Mouse (Mus musculus) cerebellum, adult 2 months (tissue): ENCODE data around the gene Sox15. TPM values are rescaled to one million over a fixed set of nuclear protein-coding genes. Genes with fewer than 3 reads are reported as not detected.
"Not testable (repeated sequence)": the region's sequence is repeated elsewhere in the genome, so short reads cannot be mapped to it uniquely, and the experiment has no call there.

ENCODE experiments used
- DNase-seq, 2 experiments: peaks; one replicate each; pipeline ENCODE4 v3.0.0; 2021
- H3K27ac ChIP-seq: fragments of 200-500 bp; 2 replicates; pipeline ENCODE4 v1.5.1; 2012; ENCODE audit warnings: low read length, control low read depth, inconsistent platforms; ENCODE audit not compliant: insufficient read depth
- H3K27me3 ChIP-seq: fragments of 200-500 bp; 2 replicates; pipeline ENCODE4 v1.6.1; 2012; ENCODE audit warnings: inconsistent platforms, mild to moderate bottlenecking, low read length, moderate library complexity; ENCODE audit not compliant: control insufficient read depth, insufficient read depth
- H3K4me1 ChIP-seq: fragments of 200-500 bp; 2 replicates; pipeline ENCODE4 v1.6.1; 2011; ENCODE audit warnings: low read length; ENCODE audit not compliant: control insufficient read depth, insufficient read depth
- H3K4me3 ChIP-seq: fragments of 200-500 bp; replicated peaks from 2 replicates; pipeline ENCODE3; 2011; ENCODE audit warnings: mild to moderate bottlenecking, low read depth, low read length, control low read depth; ENCODE audit not compliant: insufficient read depth
- CTCF ChIP-seq: fragments of 200-500 bp; IDR thresholded peaks from 2 replicates; pipeline ENCODE4 v1.5.1; 2011; ENCODE audit warnings: low read depth, mild to moderate bottlenecking, control low read depth, low read length, moderate library complexity, borderline replicate concordance; ENCODE audit not compliant: insufficient read depth
- POLR2A ChIP-seq: fragments of 200-500 bp; IDR thresholded peaks from 2 replicates; pipeline ENCODE4 v1.6.1; 2011; ENCODE audit warnings: low read length, control low read depth, borderline replicate concordance; ENCODE audit not compliant: insufficient read depth
- WGBS: fragments of 180-500 bp; shearing (Covaris S2); methylation state at CpG from one replicate; pipeline ENCODE4 v1.1.7; 2018; 5-methylcytosine and 5-hydroxymethylcytosine counted together
- polyA plus RNA-seq: library from polyadenylated mRNA; depleted of rRNA; stranded (reverse); fragments of >200 nt; gene quantifications from 2 replicates; pipeline ENCODE4 v1.2.3, GENCODE M21; 2012

The Sox15 gene
- polyA plus RNA-seq, 1 experiment, result not detected

GRCm38 (mm10) chr11:69616781-69617180, 38.3 kb upstream of the Sox15 start:
- Histone ChIP-seq H3K27me3 (no peaks in the 10 kb centered on the region), H3K4me1 (0 out of 2 replicates have a peak, but pooled peaks cover 3% of the 10 kb centered on the region), H3K27ac (no peak overlapping the region), H3K4me3 (no peak overlapping the region)
- no peak for DNase-seq
- no peak for TF ChIP-seq CTCF
- WGBS, result 39% methylated on average over 10 of the region's 10 CpGs

GRCm38 (mm10) chr11:69617805-69618204, 37.3 kb upstream of the Sox15 start, which contains the start of gene Shbg:
Shbg (minus strand) TSS chr11:69617905.
- H3K27ac ChIP-seq, result no peak within 1 kb of the TSS
- H3K27me3 ChIP-seq, result no peaks in the 10 kb centered on the region
- DNase-seq, result no peak
- no peak within 1 kb of the TSS for H3K4me3 ChIP-seq
- TF ChIP-seq POLR2A (no peak), CTCF (no peak)
- WGBS, result 72% methylated on average over 5 of the region's 5 CpGs
- 0 out of 2 replicates have a peak, but pooled peaks cover 3% of the 10 kb centered on the region for H3K4me1 ChIP-seq

GRCm38 (mm10) chr11:69620394-69621081, 34.6 kb upstream of the Sox15 start:
- Histone ChIP-seq H3K27me3 (no peaks in the 10 kb centered on the region), H3K4me1 (peaks cover 9% of the 10 kb centered on the region; the same call in 1 of the 2 replicates), H3K4me3 (no peak overlapping the region), H3K27ac (no peak overlapping the region)
- TF ChIP-seq POLR2A (no peak), CTCF (no peak)
- no peak for DNase-seq
- WGBS, result 88% methylated on average over 7 of the region's 7 CpGs

- peak within 1 kb of the TSS; percentile 97 for H3K4me3 ChIP-seq
- under 1% methylated on average over 20 of the region's 20 CpGs for WGBS
- H3K27me3 ChIP-seq, result no peaks in the 10 kb centered on the region
- no peak for TF ChIP-seq CTCF
- TF ChIP-seq POLR2A, result peak; percentile 56; the same call in 1 of the 2 replicates
- DNase-seq, result peak; percentile 72 to 75
- peaks cover 9% of the 10 kb centered on the region; the same call in 1 of the 2 replicates for H3K4me1 ChIP-seq
- H3K27ac ChIP-seq, result peak within 1 kb of the TSS; percentile 77
These were observed 33.4 kb upstream of the Sox15 start, which contains the start of gene Sat2 for GRCm38 (mm10) chr11:69621571-69622268. Sat2 (plus strand) TSS chr11:69622024.

- no peaks in the 10 kb centered on the region for H3K27me3 ChIP-seq
- DNase-seq, result peak; percentile 63 to 74
- 3% methylated on average over 6 of the region's 6 CpGs for WGBS
- peak overlapping the region; percentile 77 for H3K27ac ChIP-seq
- H3K4me3 ChIP-seq, result peak overlapping the region; percentile 97
- H3K4me1 ChIP-seq, result peaks cover 9% of the 10 kb centered on the region; the same call in 1 of the 2 replicates
- TF ChIP-seq POLR2A (no peak), CTCF (no peak)
These were observed 32.7 kb upstream of the Sox15 start for GRCm38 (mm10) chr11:69622406-69622805.

- no peak for TF ChIP-seq CTCF
- no peak for TF ChIP-seq POLR2A
- Histone ChIP-seq H3K4me1 (peaks cover 9% of the 10 kb centered on the region; the same call in 1 of the 2 replicates), H3K27ac (peak overlapping the region; percentile 77), H3K4me3 (peak overlapping the region; percentile 97), H3K27me3 (no peaks in the 10 kb centered on the region)
- WGBS, result 64% methylated on average over 4 of the region's 4 CpGs
- DNase-seq, result no peak
These were observed 32.1 kb upstream of the Sox15 start for GRCm38 (mm10) chr11:69623006-69623405.

GRCm38 (mm10) chr11:69624339-69624738, 30.8 kb upstream of the Sox15 start:
- not testable (repeated sequence) for H3K27ac ChIP-seq, H3K27me3 ChIP-seq, DNase-seq, H3K4me1 ChIP-seq, H3K4me3 ChIP-seq
- 76% methylated on average over 2 of the region's 2 CpGs for WGBS

- Histone ChIP-seq H3K27ac (no peak overlapping the region), H3K27me3 (no peaks in the 10 kb centered on the region), H3K4me1 (peaks cover 8% of the 10 kb centered on the region; the same call in 1 of the 2 replicates), H3K4me3 (no peak overlapping the region)
- DNase-seq, result peak; percentile 81 to 86
- WGBS, result 35% methylated on average over 6 of the region's 6 CpGs
- TF ChIP-seq CTCF (peak; percentile 97), POLR2A (no peak)
These were observed 26.8 kb upstream of the Sox15 start for GRCm38 (mm10) chr11:69628286-69628685.
